In genomic region chr11:72544716-72545115, GRCm38 (mm10) we compare ENCODE assay signal across 21 mouse cellular contexts. TPM values are rescaled to one million over a fixed set of nuclear protein-coding genes. Genes with fewer than 3 reads are reported as not detected.
"Had no signal": no experiment of that assay in that cellular context is flagged by ENCODE, and none has a peak within 500 bp of the region (broad histone marks: within the 10 kb centered on the region; RNA-seq: fewer than 3 reads in every experiment).

No protein-coding gene starts in this region.

- H3K27me3 ChIP-seq: liver, embryonic 15.5 days; midbrain, embryonic 12.5 days; midbrain, embryonic 15.5 days; neural tube, embryonic 13.5 days; stomach, embryonic 15.5 days had no signal

- H3K9me3 ChIP-seq: liver, embryonic 15.5 days; midbrain, embryonic 12.5 days; midbrain, embryonic 15.5 days; neural tube, embryonic 13.5 days; stomach, embryonic 15.5 days had no signal

- DNase-seq: kidney, adult 18-20 months; kidney, adult 9 months; kidney, postnatal 14 days; kidney, postnatal 4 days; layer of hippocampus, adult 9-11 months; lung, adult 2 months; lung, postnatal 14 days; lung, postnatal 4 days; retina, postnatal 1 day; right cerebral cortex, postnatal 25 days; spleen, adult 18-20 months; thymus, postnatal 25 days had no signal

- H3K9ac ChIP-seq: liver, embryonic 15.5 days; midbrain, embryonic 12.5 days; midbrain, embryonic 15.5 days; neural tube, embryonic 13.5 days; stomach, embryonic 15.5 days had no signal

- H3K4me3 ChIP-seq: left cerebral cortex, adult 2 months; liver, embryonic 15.5 days; midbrain, embryonic 12.5 days; midbrain, embryonic 15.5 days; myocyte; neural tube, embryonic 13.5 days; stomach, embryonic 15.5 days had no signal

- H3K27ac ChIP-seq: left cerebral cortex, adult 2 months; liver, embryonic 15.5 days; midbrain, embryonic 12.5 days; midbrain, embryonic 15.5 days; neural tube, embryonic 13.5 days; stomach, embryonic 15.5 days had no signal

- H3K4me1 ChIP-seq: midbrain, embryonic 12.5 days; midbrain, embryonic 15.5 days; neural tube, embryonic 13.5 days; stomach, embryonic 15.5 days had no signal

- ATAC-seq: inflammation-experienced regulatory T-cells, adult 6 months; intestine, embryonic 16.5 days; midbrain, embryonic 15.5 days had no signal

- H3K4me2 ChIP-seq: liver, embryonic 15.5 days; midbrain, embryonic 12.5 days; midbrain, embryonic 15.5 days; neural tube, embryonic 13.5 days; stomach, embryonic 15.5 days had no signal

- H3K36me3 ChIP-seq: liver, embryonic 15.5 days; midbrain, embryonic 12.5 days; midbrain, embryonic 15.5 days; neural tube, embryonic 13.5 days; stomach, embryonic 15.5 days had no signal

RNA-seq across cellular contexts. Expression of gene Spns3, which starts 5.6 kb away (rescaled TPM):
- polyA plus RNA-seq: midbrain, embryonic 15.5 days had no signal

RNA-seq across cellular contexts. Expression of gene Spns2, which starts 55.0 kb away (rescaled TPM):
- polyA plus RNA-seq: inflammation-experienced regulatory T-cells, adult 6 months had no signal
